Comparison of ENCODE assay signal across 17 mouse cellular contexts in genomic region chr1:62773921-62774191, GRCm38 (mm10).
DNase-seq lines count a peak whose midpoint lies in the region; ATAC-seq and TF ChIP-seq lines count a peak whose summit lies in the region.
"Had no signal": no experiment of that assay in that cellular context is flagged by ENCODE, and none has a peak within 500 bp of the region (broad histone marks: within the 10 kb centered on the region; RNA-seq: fewer than 3 reads in every experiment).

No protein-coding gene starts in this region.

- peak overlapping the region; percentile 29; the same call in 1 of the 2 replicates for H3K4me2 ChIP-seq in liver, embryonic 15.5 days
- H3K4me2 ChIP-seq in kidney, embryonic 14.5 days (replicated peaks; ENCODE audit: low read depth, low read length): no peak overlapping the region
- H3K4me2 ChIP-seq: forebrain, embryonic 15.5 days; hindbrain, embryonic 15.5 days had no signal

- TF ChIP-seq CTCF in heart, adult 2 months (IDR thresholded peaks at IDR 0.05): no peak
- TF ChIP-seq CTCF in E14TG2a.4 (conservative IDR thresholded peaks at IDR 0.05; ENCODE audit: low read length): no peak

- intact Hi-C loops in heart, adult 2 months (cut with DNase I): no loop called here

- H3K9me3 ChIP-seq in E14TG2a.4 (ENCODE audit: low read length): no peaks in the 10 kb centered on the region
- H3K9me3 ChIP-seq in liver, embryonic 15.5 days (replicated peaks): no peaks in the 10 kb centered on the region
- H3K9me3 ChIP-seq in kidney, embryonic 14.5 days (ENCODE audit: control insufficient read depth, low read length): no peaks in the 10 kb centered on the region
- H3K9me3 ChIP-seq: forebrain, embryonic 15.5 days; hindbrain, embryonic 15.5 days had no signal

- no peak for DNase-seq in heart, adult 2 months
- DNase-seq in heart, postnatal 4 days: no peak
- peak; percentile 21 for DNase-seq in adipocyte (ENCODE audit: low spot score)
- DNase-seq in kidney, postnatal 25 days: no peak
- no peak for DNase-seq in urinary bladder, adult 18-20 months (ENCODE audit: low spot score in 2 of 2)
- DNase-seq: adrenal gland, adult 2 months; cerebellum, adult 11-12 months; kidney, adult 11 months; kidney, postnatal 10 days; lung, postnatal 14 days; thymus, postnatal 4 days had no signal

- no peak for TF ChIP-seq EP300 in heart, adult 2 months (IDR thresholded peaks at IDR 0.05; ENCODE audit: insufficient read depth, low read depth, low read length)

- ATAC-seq in liver, embryonic 15.5 days (ENCODE audit: insufficient read depth): no peak
- no peak for ATAC-seq in kidney, embryonic 14.5 days (ENCODE audit: low FRiP score, low TSS enrichment)
- ATAC-seq: forebrain, embryonic 15.5 days had no signal

- peaks cover 13% of the 10 kb centered on the region for H3K36me3 ChIP-seq in heart, adult 2 months (ENCODE audit: control insufficient read depth, insufficient read depth, low read length)
- H3K36me3 ChIP-seq in E14TG2a.4 (ENCODE audit: insufficient read depth, low read length): peaks cover 48% of the 10 kb centered on the region
- H3K36me3 ChIP-seq in liver, embryonic 15.5 days (replicated peaks): no peaks in the 10 kb centered on the region
- H3K36me3 ChIP-seq in kidney, embryonic 14.5 days (ENCODE audit: control insufficient read depth, insufficient read depth, low read length): no peaks in the 10 kb centered on the region; the same call in 1 of the 2 replicates

- H3K9ac ChIP-seq in heart, adult 2 months (ENCODE audit: low read depth, low read length): no peak overlapping the region
- no peak overlapping the region for H3K9ac ChIP-seq in liver, embryonic 15.5 days
- no peak overlapping the region for H3K9ac ChIP-seq in kidney, embryonic 14.5 days (ENCODE audit: low read depth, low read length)
- H3K9ac ChIP-seq: forebrain, embryonic 15.5 days; hindbrain, embryonic 15.5 days; liver, embryonic 14.5 days had no signal

- no peaks in the 10 kb centered on the region for H3K27me3 ChIP-seq in heart, adult 2 months (ENCODE audit: control insufficient read depth, insufficient read depth, low read length)
- no peaks in the 10 kb centered on the region for H3K27me3 ChIP-seq in E14TG2a.4 (ENCODE audit: insufficient read depth, low read length)
- H3K27me3 ChIP-seq in liver, embryonic 15.5 days: no peaks in the 10 kb centered on the region
- H3K27me3 ChIP-seq in kidney, embryonic 14.5 days (ENCODE audit: control insufficient read depth, insufficient read depth, low read length): no peaks in the 10 kb centered on the region
- H3K27me3 ChIP-seq: forebrain, embryonic 15.5 days; hindbrain, embryonic 15.5 days had no signal

- H3K79me2 ChIP-seq in heart, adult 2 months (replicated peaks; ENCODE audit: control insufficient read depth, insufficient read depth, low read length): no peaks in the 10 kb centered on the region

- WGBS in heart, adult 2 months: 40% methylated on average over 3 of the region's 3 CpGs
- 63% methylated on average over 3 of the region's 3 CpGs for WGBS in liver, embryonic 15.5 days (ENCODE audit: insufficient replicate concordance)
- 58% methylated on average over 3 of the region's 3 CpGs for WGBS in kidney, embryonic 14.5 days

- H3K4me1 ChIP-seq in heart, adult 2 months (ENCODE audit: control insufficient read depth, insufficient read depth, low read length): peaks cover 24% of the 10 kb centered on the region
- H3K4me1 ChIP-seq in E14TG2a.4 (replicated peaks; ENCODE audit: low read depth, low read length): peaks cover 98% of the 10 kb centered on the region
- H3K4me1 ChIP-seq in liver, embryonic 15.5 days (replicated peaks): peaks cover 14% of the 10 kb centered on the region
- peaks cover 8% of the 10 kb centered on the region; the same call in 1 of the 2 replicates for H3K4me1 ChIP-seq in kidney, embryonic 14.5 days (ENCODE audit: control insufficient read depth, insufficient read depth, low read length)
- H3K4me1 ChIP-seq: forebrain, embryonic 15.5 days had no signal

- no peak overlapping the region for H3K4me3 ChIP-seq in heart, adult 2 months
- peak overlapping the region; percentile 57 for H3K4me3 ChIP-seq in E14TG2a.4 (replicated peaks; ENCODE audit: low read length)
- H3K4me3 ChIP-seq in liver, embryonic 15.5 days (replicated peaks): no peak overlapping the region
- no peak overlapping the region for H3K4me3 ChIP-seq in kidney, embryonic 14.5 days (ENCODE audit: low read length)
- H3K4me3 ChIP-seq: forebrain, embryonic 15.5 days; hindbrain, embryonic 15.5 days had no signal

- TF ChIP-seq POLR2A in heart, adult 2 months (IDR thresholded peaks at IDR 0.05; ENCODE audit: insufficient read depth, low read depth, low read length): no peak

- H3K27ac ChIP-seq in heart, adult 2 months: peak overlapping the region; percentile 5
- H3K27ac ChIP-seq in liver, embryonic 15.5 days (replicated peaks): 0 out of 2 replicates have a peak overlapping the region, but pooled peaks have one; percentile 19
- H3K27ac ChIP-seq in kidney, embryonic 14.5 days (ENCODE audit: low read depth, low read length): no peak overlapping the region
- H3K27ac ChIP-seq: forebrain, embryonic 15.5 days; hindbrain, embryonic 15.5 days; liver, embryonic 14.5 days had no signal
